Mouse (Mus musculus): ENCODE results near the gene Gm20388.

GRCm38 (mm10) chr8:121391254-121391653, 1480.6 kb downstream of the Gm20388 start:
- TF ChIP-seq POLR2A (IDR thresholded peaks at IDR 0.05; ENCODE audit: extremely low read depth, insufficient read depth, low read length) (no peak), CTCF (IDR thresholded peaks at IDR 0.05; ENCODE audit: extremely low read depth, insufficient read depth, low read length) (no peak)

Measured in cortical plate, adult 2 months (tissue).